Mouse (Mus musculus): ENCODE results near the gene Ubr2. TPM values are rescaled to one million over a fixed set of nuclear protein-coding genes. Genes with fewer than 3 reads are reported as not detected.

Gene Ubr2
- total and polyA plus RNA-seq, 3 experiments = 20.4 to 50.9 (median 39.6) TPM

- H3K9me3 ChIP-seq (replicated peaks; ENCODE audit: low read length) = peaks cover 2% of the 10 kb centered on the region
- no peaks in the 10 kb centered on the region for H3K36me3 ChIP-seq (replicated peaks in 1 of 2; ENCODE audit: control insufficient read depth in 1 of 2, insufficient read depth in 1 of 2, low read length in 1 of 2)
- dilution Hi-C loops (cut with MboI; ENCODE audit: extremely low pct_ligation_motif_present, extremely low pct_unique_long_range_greater_than_20kb, low sequenced_read_pairs) = no loop called here
- in situ Hi-C loops (cut with MboI; ENCODE audit: low pct_ligation_motif_present, low pct_unique_long_range_greater_than_20kb, low sequenced_read_pairs) = no loop called here
- no peak overlapping the region for H3K27ac ChIP-seq (ENCODE audit: insufficient read depth, low read depth)
- H3K4me3 ChIP-seq (replicated peaks in 1 of 3; ENCODE audit: low read depth in 2 of 3, low read length in 2 of 3, poor library complexity in 1 of 3) = no peak overlapping the region
- no peak overlapping the region for H3K9ac ChIP-seq (ENCODE audit: insufficient read depth, low read depth)
- no peak for DNase-seq (ENCODE audit: extremely low read depth)
- TF ChIP-seq ELF1 (IDR thresholded peaks at IDR 0.05; ENCODE audit: low read depth, low read length) (0 out of 2 replicates have a peak, but pooled peaks have one; percentile 24), POLR2A (IDR thresholded peaks at IDR 0.05; ENCODE audit: low read depth, low read length) (no peak), USF1 (IDR thresholded peaks at IDR 0.05; ENCODE audit: low read depth, low read length) (no peak)
- H3K27me3 ChIP-seq (replicated peaks) = no peaks in the 10 kb centered on the region
- H3K79me2 ChIP-seq (replicated peaks; ENCODE audit: control insufficient read depth, extremely low read depth, insufficient read depth, poor library complexity, severe bottlenecking) = no peaks in the 10 kb centered on the region
- peaks cover 8 to 21% of the 10 kb centered on the region in 2 experiments for H3K4me1 ChIP-seq (ENCODE audit: control insufficient read depth in 1 of 2, insufficient read depth in 2 of 2)
- no peak overlapping the region; the same call in 1 of the 2 replicates for H3K4me2 ChIP-seq (ENCODE audit: insufficient read depth, low read depth, poor library complexity, severe bottlenecking)
These were observed 98.0 kb downstream of the Ubr2 start for GRCm38 (mm10) chr17:46912331-46912730.

DNA sequence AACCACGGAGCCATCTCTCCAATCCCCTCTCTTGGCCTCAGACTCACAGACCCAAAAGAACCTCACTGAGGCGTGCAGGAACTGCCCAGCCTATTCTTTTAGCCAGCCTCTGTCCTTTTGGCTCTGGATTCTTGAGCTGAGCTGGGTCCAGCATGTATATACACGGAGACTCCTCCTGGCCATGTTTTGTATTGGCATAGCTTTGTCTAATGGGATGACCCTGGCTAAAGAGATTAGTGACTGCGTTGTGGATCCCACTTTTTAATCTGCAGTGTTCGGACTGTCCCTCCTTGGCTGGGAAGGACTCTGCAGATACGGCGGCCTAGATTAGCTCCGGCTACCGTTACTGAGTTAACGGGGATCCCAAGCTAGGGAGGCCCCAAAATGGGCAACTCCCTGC, 100.2 kb downstream of the Ubr2 start, which contains the start of gene Prph2:
Gene Prph2 (plus strand): TSS at position 274 of the 400 bp plus-strand sequence.
- Histone ChIP-seq H3K4me1 (ENCODE audit: control insufficient read depth in 1 of 2, insufficient read depth in 2 of 2) (peaks cover 2 to 4% of the 10 kb centered on the region in 2 experiments; a peak in 3 of 4 replicates), H3K27ac (ENCODE audit: insufficient read depth, low read depth) (no peak within 1 kb of the TSS), H3K9me3 (replicated peaks; ENCODE audit: low read length) (peaks cover 2% of the 10 kb centered on the region), H3K79me2 (replicated peaks; ENCODE audit: control insufficient read depth, extremely low read depth, insufficient read depth, poor library complexity, severe bottlenecking) (no peaks in the 10 kb centered on the region), H3K4me2 (ENCODE audit: insufficient read depth, low read depth, poor library complexity, severe bottlenecking) (no peak within 1 kb of the TSS), H3K36me3 (replicated peaks in 1 of 2; ENCODE audit: control insufficient read depth in 1 of 2, insufficient read depth in 1 of 2, low read length in 1 of 2) (no peaks in the 10 kb centered on the region), H3K4me3 (replicated peaks in 1 of 3; ENCODE audit: low read depth in 2 of 3, low read length in 2 of 3, poor library complexity in 1 of 3) (no peak within 1 kb of the TSS), H3K9ac (ENCODE audit: insufficient read depth, low read depth) (no peak within 1 kb of the TSS), H3K27me3 (replicated peaks) (no peaks in the 10 kb centered on the region)
- dilution Hi-C loops (cut with MboI; ENCODE audit: extremely low pct_ligation_motif_present, extremely low pct_unique_long_range_greater_than_20kb, low sequenced_read_pairs) (no loop called here), in situ Hi-C loops (cut with MboI; ENCODE audit: low pct_ligation_motif_present, low pct_unique_long_range_greater_than_20kb, low sequenced_read_pairs) (no loop called here)
- no peak for TF ChIP-seq BHLHE40 (IDR thresholded peaks at IDR 0.05; ENCODE audit: low read depth, low read length)
- no peak for TF ChIP-seq PAX5 (IDR thresholded peaks at IDR 0.05; ENCODE audit: low read length)
- TF ChIP-seq CTCF (conservative IDR thresholded peaks at IDR 0.05 in 1 of 2, IDR thresholded peaks at IDR 0.05 in 1 of 2; ENCODE audit: low read depth in 2 of 2, low read length in 2 of 2) = no peak
- no peak for TF ChIP-seq TBP (conservative IDR thresholded peaks at IDR 0.05; ENCODE audit: low read depth, low read length)
- TF ChIP-seq JUND (conservative IDR thresholded peaks at IDR 0.05; ENCODE audit: low read depth, low read length) = no peak
- no peak for TF ChIP-seq TCF12 (IDR thresholded peaks at IDR 0.05; ENCODE audit: low read depth, low read length)
- TF ChIP-seq UBTF (IDR thresholded peaks at IDR 0.05; ENCODE audit: low read depth, low read length) = no peak
- no peak for TF ChIP-seq MXI1 (IDR thresholded peaks at IDR 0.05; ENCODE audit: low read depth, low read length)
- TF ChIP-seq USF2 (conservative IDR thresholded peaks at IDR 0.05; ENCODE audit: low read depth, low read length) = no peak
- DNase-seq (ENCODE audit: extremely low read depth) = no peak

DNA sequence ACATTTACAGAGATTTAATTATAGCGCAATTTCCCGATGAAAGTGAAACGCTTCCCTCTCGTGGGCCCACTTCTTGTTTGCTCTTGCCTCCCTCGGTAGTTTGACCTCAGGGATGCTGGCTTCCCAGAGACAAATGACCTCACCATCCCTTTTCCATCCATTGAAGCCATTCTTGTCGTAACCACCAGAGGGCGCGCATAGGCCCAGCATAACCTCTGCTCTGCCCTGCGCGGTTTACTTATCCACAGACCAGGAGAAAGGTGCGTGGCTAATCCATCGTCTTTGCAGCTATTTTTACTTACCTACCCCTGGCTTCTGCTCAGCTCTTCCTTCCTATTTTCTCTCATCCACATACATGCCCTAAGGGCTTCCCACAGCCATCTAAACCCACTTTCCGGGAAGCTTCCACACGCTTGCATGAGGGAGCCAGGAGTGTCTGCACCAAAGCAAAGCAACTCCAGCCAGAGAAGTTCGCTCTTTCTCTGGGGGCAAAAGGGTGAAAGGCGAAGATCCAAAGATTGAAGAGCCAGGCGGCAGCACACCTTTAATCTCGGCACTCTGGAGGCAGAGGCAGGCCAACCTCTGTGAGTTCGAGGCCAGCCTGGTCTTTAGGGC, 106.4 kb downstream of the Ubr2 start:
- H3K4me1 ChIP-seq (ENCODE audit: control insufficient read depth in 1 of 2, insufficient read depth in 2 of 2) = no peaks in the 10 kb centered on the region; a peak in 1 of 4 replicates
- peak overlapping the region; percentile 40; the same call in 1 of the 2 replicates for H3K4me2 ChIP-seq (ENCODE audit: insufficient read depth, low read depth, poor library complexity, severe bottlenecking)
- H3K36me3 ChIP-seq (replicated peaks in 1 of 2; ENCODE audit: control insufficient read depth in 1 of 2, insufficient read depth in 1 of 2, low read length in 1 of 2) = no peaks in the 10 kb centered on the region
- DNase-seq (ENCODE audit: extremely low read depth) = peak; percentile 81
- H3K9me3 ChIP-seq (replicated peaks; ENCODE audit: low read length) = peaks cover 2% of the 10 kb centered on the region
- in situ Hi-C loops (cut with MboI; ENCODE audit: low pct_ligation_motif_present, low pct_unique_long_range_greater_than_20kb, low sequenced_read_pairs) = no loop called here
- no peak overlapping the region for H3K27ac ChIP-seq (ENCODE audit: insufficient read depth, low read depth)
- no peak overlapping the region for H3K9ac ChIP-seq (ENCODE audit: insufficient read depth, low read depth)
- dilution Hi-C loops (cut with MboI; ENCODE audit: extremely low pct_ligation_motif_present, extremely low pct_unique_long_range_greater_than_20kb, low sequenced_read_pairs) = no loop called here
- H3K27me3 ChIP-seq (replicated peaks) = no peaks in the 10 kb centered on the region
- no peaks in the 10 kb centered on the region for H3K79me2 ChIP-seq (replicated peaks; ENCODE audit: control insufficient read depth, extremely low read depth, insufficient read depth, poor library complexity, severe bottlenecking)
- H3K4me3 ChIP-seq (replicated peaks in 1 of 3; ENCODE audit: low read depth in 2 of 3, low read length in 2 of 3, poor library complexity in 1 of 3) = no peak overlapping the region
- TF ChIP-seq CHD1 (IDR thresholded peaks at IDR 0.05; ENCODE audit: low read depth, low read length) (no peak), RCOR1 (conservative IDR thresholded peaks at IDR 0.05; ENCODE audit: low read depth, low read length) (no peak), SMC3 (IDR thresholded peaks at IDR 0.05; ENCODE audit: low read depth, low read length) (peak; percentile 78), CTCF (conservative IDR thresholded peaks at IDR 0.05 in 1 of 2, IDR thresholded peaks at IDR 0.05 in 1 of 2; ENCODE audit: low read depth in 2 of 2, low read length in 2 of 2) (peak; percentile 82 to 89), ZNF384 (IDR thresholded peaks at IDR 0.05; ENCODE audit: low read depth, low read length) (no peak), RAD21 (IDR thresholded peaks at IDR 0.05; ENCODE audit: low read depth, low read length) (peak; percentile 72), JUND (conservative IDR thresholded peaks at IDR 0.05; ENCODE audit: low read depth, low read length) (0 out of 2 replicates have a peak, but pooled peaks have one; percentile 31), ETS1 (conservative IDR thresholded peaks at IDR 0.05; ENCODE audit: low read depth, low read length) (no peak), MXI1 (IDR thresholded peaks at IDR 0.05; ENCODE audit: low read depth, low read length) (no peak), UBTF (IDR thresholded peaks at IDR 0.05; ENCODE audit: low read depth, low read length) (no peak), NRF1 (IDR thresholded peaks at IDR 0.05; ENCODE audit: low read depth, low read length) (0 out of 2 replicates have a peak, but pooled peaks have one; percentile 38), MAX (IDR thresholded peaks at IDR 0.05; ENCODE audit: low read length) (peak; percentile 33; the same call in 1 of the 2 replicates), KAT2A (IDR thresholded peaks at IDR 0.05; ENCODE audit: insufficient replicate concordance, low read length) (no peak), EP300 (IDR thresholded peaks at IDR 0.05; ENCODE audit: low read length) (no peak), MAFK (IDR thresholded peaks at IDR 0.05; ENCODE audit: insufficient replicate concordance, low read length) (no peak), IRF4 (IDR thresholded peaks at IDR 0.05; ENCODE audit: low read depth, low read length) (0 out of 2 replicates have a peak, but pooled peaks have one; percentile 40), MYC (IDR thresholded peaks at IDR 0.05; ENCODE audit: low read depth, low read length) (0 out of 2 replicates have a peak, but pooled peaks have one; percentile 51)

Data from CH12.LX (cell line).